Mouse (Mus musculus): ENCODE measurements around the gene Gm5346. TPM values are rescaled to one million over a fixed set of nuclear protein-coding genes. Genes with fewer than 3 reads are reported as not detected.

Gm5346 gene
- polyA plus RNA-seq (2012; rRNA removed), result not detected in 2 replicates

DNA sequence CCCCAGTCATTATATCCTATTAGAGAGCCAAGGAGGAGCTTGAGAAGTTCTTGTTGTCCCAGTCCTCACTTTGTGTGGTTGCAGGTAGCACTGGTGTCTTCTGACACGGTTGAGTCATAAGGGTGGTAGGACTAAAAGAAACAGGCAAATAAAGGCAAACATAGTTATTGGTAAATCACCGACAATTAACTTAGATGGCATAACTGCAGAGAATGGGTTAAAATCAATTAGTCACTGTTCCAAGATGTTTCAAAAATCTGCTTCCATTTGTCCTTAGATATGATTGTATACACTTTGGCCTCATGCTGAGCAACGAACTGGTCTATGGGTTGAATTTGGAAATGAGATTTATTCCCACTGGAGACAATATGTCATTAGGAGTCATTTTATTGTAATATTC, at the start of gene Gm5346:
Gene Gm5346, minus strand, starts transcription at position 101 of the 400 bp plus-strand sequence.

DNA sequence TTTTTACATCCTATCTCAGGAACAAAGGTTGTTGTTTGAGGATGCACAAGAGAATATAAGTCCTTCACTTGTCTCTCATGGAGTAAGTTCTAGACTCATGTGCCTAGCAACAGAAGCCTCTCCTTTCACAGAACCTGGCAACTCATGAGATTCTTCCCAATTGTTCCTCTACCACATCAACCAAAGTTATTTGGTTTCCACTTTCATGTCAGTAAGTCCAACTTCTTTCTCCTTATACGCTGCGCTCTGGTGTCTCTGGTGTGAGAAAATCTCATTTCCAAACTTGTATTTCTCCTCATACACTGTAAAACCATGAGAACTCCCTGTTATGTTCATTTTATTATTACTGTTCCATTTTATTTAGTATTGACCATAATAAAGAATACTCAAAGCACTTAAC, 50.5 kb downstream of the Gm5346 start, which contains the start of gene Adam26a:
Gene Adam26a, minus strand, starts transcription at position 101 of the 400 bp plus-strand sequence.

Other genes starting within 250 kb of the Gm5346 start
- gene Adam26b, start 99.2 kb downstream of the Gm5346 start, polyA plus RNA-seq (2012; rRNA removed), result not detected in 2 replicates
- gene Adam26a, start 50.6 kb downstream of the Gm5346 start, polyA plus RNA-seq (2012; rRNA removed), result not detected in 2 replicates
- 0.04 TPM in 1 of 2 replicates, not detected in the other for gene Adam34, start 82.8 kb upstream of the Gm5346 start, polyA plus RNA-seq (2012; rRNA removed)

Data from central nervous system, embryonic 11.5 days (tissue).